Mouse (Mus musculus) lung, adult 2 months (tissue): ENCODE measurements at regions not wholly inside any gene's neighbourhood (a gene's known extent, or its start where the extent isn't known, plus 50 kb on each side); places are given as distances from the start of the nearest gene placed in this dataset.

Source experiments
- CTCF ChIP-seq: fragments of 200-500 bp; IDR thresholded peaks from 2 replicates; pipeline ENCODE4 v1.5.1; 2011; ENCODE audit warnings: mild to moderate bottlenecking, low read length, control low read depth; ENCODE audit not compliant: insufficient read depth
- POLR2A ChIP-seq: fragments of 200-500 bp; IDR thresholded peaks from 2 replicates; pipeline ENCODE4 v1.6.1; 2011; ENCODE audit warnings: low read depth, mild to moderate bottlenecking, control low read depth, low read length, borderline replicate concordance; ENCODE audit errors: extremely low read depth

- TF ChIP-seq POLR2A (no peak), CTCF (no peak)
Measured at GRCm38 (mm10) chr5:133833217-133833616, 266.3 kb upstream of the Castor2 start.
